Mouse (Mus musculus): Measurements from ENCODE around the gene Gm12695.

The Gm12695 gene

GRCm38 (mm10) chr4:96698218-96698561 is 86.8 kb downstream of the Gm12695 start:
- in situ Hi-C loops (cut with MboI, MseI), result no loop called here

- in situ Hi-C loops (cut with MboI, MseI), result no loop called here
These were observed 87.3 kb downstream of the Gm12695 start for GRCm38 (mm10) chr4:96697511-96698217.

GRCm38 (mm10) chr4:96696614-96697360 is 88.2 kb downstream of the Gm12695 start:
- in situ Hi-C loops (cut with MboI, MseI), result no loop called here

- in situ Hi-C loops (cut with MboI, MseI), result no loop called here
These were observed 97.6 kb downstream of the Gm12695 start for GRCm38 (mm10) chr4:96687358-96687803.

GRCm38 (mm10) chr4:96683474-96683873 is 101.5 kb downstream of the Gm12695 start:
- in situ Hi-C loops (cut with MboI, MseI), result no loop called here

- in situ Hi-C loops (cut with MboI, MseI), result no loop called here
These were observed 104.0 kb downstream of the Gm12695 start for GRCm38 (mm10) chr4:96680966-96681365.

- in situ Hi-C loops (cut with MboI, MseI), result no loop called here
These were observed 104.8 kb downstream of the Gm12695 start for GRCm38 (mm10) chr4:96680233-96680632.

Data from regulatory T cell (primary cell).